Mouse (Mus musculus) adrenal gland, postnatal 25 days (tissue): ENCODE measurements around the gene Atp2b1. TPM values are rescaled to one million over a fixed set of nuclear protein-coding genes. Genes with fewer than 3 reads are reported as not detected.

ENCODE experiments used
- DNase-seq: peaks from one replicate; pipeline ENCODE4 v3.0.0; 2021; ENCODE audit warnings: mixed read lengths
- total RNA-seq: library from RNA; stranded (reverse); gene quantifications from 2 replicates; pipeline ENCODE4 v1.2.3, GENCODE M21; 2021

Atp2b1 gene
- total RNA-seq, 1 experiment from 2014 or later: 54.6 TPM

DNA sequence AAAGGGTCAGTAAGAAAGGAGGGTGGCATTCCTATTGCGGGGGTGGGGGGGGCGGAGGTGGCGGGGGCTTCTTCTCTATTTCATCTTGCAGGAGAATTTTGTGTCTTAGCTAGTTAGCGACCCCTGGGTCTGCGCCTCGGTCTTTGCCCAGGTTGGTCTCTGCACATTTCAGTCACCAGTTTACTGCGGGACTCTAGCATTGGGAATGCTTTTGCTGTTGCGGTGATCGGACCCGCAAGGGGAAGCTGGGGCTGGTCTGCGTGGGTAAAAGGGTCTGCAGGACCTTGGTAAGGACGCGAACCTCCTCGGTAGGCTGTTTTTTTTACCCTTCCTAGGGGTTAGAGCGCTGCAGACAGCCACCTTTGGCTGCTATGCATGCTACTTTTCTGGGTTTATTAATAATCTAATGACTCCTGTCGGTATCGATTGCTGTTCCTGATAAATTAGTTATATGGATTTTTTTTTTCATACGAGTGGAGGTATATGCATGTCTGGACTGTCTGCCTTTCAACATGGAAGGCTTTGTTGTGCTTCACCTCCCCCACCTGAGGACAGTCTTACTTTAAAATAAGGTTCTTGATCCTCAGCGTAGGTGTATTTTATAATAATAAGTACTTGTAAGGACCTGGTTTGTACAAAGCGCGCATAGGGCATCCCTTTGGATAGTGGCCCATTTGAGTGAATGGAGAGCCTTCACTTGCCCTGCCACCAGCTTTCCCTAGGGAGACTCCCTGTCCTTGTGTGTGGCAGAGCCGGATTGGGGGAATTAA is 2.0 kb downstream of the Atp2b1 start:
- DNase-seq: no peak

DNA sequence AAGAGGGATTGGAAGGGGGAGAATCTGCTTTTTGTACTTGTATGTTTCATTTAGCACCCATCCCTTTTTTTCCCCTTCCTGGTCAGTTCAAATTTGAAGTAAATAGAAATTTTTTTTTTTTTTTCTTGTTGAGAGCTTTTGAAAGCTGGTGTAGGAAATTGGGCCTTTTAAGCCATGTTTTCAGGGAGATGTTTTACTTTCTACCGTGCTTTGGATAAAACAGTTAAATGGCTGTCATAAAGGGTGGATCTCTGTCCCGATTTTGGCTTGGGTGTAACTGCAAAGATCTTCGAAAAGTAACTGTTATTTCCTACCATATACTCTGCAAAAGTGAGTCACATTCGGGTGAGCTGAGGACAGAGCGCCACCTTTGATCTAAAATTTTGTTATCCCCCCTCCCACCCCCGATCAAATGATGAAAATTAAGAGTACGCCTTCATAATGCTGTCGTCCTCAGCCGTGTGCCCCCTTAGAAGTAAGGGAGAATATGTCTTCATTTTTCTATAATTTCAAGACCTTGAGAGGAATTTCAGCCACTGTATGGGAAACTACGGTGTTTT is 2.7 kb downstream of the Atp2b1 start:
- DNase-seq: no peak

DNA sequence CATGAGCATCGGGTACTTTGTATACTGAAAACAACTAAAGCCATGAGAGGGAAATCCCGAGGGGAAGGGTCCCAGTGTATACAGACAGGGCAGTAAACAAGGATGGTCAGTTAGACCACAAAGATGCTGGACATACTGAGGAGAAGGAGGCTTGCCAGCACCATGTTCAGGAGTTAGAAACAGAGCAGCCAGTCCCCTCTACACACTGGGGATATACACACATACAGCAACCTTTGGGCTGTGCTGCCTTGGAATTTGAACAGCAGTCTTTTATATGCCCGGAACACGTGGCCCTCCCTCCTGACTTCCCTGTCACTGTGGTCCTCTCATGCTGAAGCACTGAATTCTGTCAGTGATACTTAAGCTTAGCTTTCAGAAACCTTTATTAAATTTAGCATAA is 10.9 kb downstream of the Atp2b1 start:
- no peak for DNase-seq

DNA sequence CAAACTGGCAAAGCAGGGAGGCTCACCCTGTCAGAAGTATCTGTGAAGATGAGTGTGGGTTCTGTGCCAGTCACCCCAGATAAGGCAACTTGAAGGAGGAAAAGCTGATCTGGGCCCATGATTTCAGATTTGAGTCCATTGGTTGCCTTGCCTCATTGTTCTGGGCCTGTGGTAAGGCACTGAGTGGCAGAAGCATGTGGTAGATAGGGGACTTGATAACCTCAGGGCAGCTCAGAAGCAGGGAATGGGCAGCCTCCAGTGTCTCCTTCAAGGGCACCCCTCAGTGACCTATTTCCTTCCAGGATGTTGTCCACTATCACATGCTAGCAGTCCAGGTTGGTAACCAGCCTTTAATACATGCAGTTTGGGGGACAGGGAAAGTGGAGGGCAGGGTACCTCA is 12.8 kb downstream of the Atp2b1 start:
- no peak for DNase-seq

DNA sequence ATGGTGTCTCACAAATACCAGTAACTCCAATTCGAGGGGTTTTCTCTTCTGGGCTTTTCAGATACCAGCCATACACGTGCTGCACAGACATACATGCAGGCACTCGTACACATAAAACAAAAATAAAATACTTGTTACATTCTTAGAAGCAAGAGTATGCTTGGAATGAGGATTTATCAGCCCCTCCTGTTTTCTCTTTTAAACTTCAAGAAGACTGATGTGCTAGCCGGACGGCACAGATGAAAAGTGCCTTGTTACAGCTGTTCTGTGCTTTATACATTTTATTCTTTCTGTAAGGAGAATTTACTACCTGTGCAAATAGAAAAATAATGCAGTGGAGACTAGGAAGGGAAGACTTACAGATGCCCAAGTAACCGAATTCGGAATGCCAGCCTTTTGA is 15.2 kb downstream of the Atp2b1 start:
- DNase-seq: no peak

DNA sequence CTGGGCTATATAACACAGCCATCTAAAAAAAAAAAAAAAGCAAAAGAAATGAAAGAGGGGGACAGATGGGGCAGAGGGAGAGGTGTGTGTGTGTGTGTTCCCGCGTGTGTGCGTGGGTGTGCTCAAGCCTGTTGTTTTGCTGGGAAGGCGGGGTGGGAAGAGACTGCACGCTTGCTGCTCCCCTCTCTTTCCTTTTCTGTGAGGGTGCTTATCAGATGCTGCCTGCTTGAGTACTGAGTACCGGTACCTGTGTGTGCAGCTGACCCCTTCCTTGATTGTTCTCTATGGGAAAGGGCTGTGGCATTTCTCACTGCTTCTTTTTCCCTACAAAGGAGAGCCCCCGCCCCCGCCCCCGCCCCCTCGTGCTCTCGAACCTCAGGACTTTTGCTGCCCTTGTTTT is 15.9 kb downstream of the Atp2b1 start:
- no peak for DNase-seq

DNA sequence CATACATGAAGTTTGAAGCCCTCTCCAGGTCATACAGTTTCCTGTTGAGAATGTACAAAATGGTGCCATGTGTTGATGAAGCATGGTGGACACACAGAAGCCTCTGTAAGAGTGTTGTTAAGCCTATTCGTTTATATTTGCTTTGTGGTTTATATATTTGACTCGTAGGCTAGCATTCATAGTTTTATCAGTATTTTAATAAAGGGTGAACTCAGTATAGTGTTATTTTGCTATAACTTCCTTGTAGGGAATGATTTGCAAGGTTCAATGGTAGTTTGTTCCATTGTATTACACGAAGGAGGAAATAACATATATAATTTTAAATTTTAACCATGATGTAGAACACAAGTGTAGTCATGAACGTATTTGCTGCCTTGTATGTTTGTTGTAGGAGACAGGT is 25.9 kb downstream of the Atp2b1 start:
- no peak for DNase-seq

DNA sequence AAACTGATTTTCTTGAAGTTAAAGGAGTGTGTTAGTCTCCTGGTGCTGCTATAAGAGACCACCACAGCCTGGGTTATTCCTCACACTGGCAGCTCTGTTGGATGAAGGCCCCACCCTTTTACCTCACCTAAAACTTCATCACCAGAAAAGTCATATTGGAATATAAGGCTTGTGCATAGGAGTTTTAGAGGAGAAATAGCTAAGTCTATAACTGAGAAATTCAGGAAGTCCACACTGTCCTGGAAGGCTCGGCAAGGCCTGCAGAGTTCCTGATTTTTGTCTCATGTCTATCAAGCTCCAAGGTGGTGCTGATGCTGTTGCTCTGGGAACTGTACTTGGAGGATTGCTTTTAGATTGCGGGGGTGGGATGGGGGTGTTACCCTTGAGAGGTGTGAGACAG is 26.6 kb downstream of the Atp2b1 start:
- no peak for DNase-seq

DNA sequence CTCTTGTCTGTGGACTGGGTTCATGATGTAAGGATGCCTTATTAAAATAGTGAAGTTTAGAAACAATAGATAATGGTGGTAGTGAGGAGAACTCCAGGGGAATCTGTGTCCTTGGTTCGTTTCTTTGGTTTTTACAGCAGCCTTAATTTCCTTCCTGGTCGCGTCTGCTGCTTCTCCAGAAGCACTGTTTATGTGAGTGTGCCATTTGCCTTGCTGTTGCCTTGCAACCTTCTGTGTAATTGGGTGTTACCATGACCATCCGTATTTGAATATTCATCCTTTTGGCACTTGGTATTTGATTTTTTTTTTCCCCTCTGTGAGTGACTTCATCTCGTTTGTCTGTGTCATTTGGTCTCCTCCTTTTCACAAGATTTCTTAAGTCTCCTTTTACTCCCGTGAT is 27.8 kb downstream of the Atp2b1 start:
- no peak for DNase-seq

DNA sequence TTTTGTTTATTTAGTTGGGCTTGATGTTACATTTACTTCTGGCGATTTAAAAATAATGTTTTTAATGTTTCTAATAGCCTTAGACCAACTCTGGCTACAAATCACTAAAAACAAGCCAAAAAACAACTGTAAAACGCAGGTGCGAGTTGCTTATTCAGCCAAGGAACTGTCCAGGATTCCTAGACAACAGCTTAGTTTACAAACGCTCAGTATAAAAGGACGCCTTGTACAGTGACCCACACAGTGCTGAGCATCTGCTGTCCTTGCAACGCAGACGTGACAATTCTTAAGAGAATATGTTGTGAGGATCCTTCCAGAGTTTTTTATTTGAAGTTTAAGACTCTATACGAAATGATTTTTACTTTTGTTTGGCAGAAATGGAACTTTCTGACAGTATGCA is 28.8 kb downstream of the Atp2b1 start:
- DNase-seq: no peak

DNA sequence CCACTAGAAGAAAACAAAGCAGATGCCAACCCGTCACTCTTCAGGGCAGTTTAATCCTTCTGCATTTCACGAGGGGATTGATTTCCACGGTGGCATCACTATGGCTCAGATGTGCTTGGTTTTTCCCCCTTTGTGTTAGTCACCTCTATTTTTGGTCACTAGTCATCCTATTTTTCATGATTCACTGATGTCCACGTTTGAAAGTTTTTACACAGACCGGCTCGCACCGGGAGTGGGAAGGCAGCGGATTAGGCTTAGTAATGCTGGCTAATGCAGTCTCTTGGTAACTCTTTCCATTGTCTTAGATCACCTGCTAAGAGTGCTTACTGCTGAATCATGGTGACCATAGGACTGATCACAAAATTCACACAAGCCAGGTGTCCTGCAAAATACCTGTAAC is 29.7 kb downstream of the Atp2b1 start:
- DNase-seq: no peak

DNA sequence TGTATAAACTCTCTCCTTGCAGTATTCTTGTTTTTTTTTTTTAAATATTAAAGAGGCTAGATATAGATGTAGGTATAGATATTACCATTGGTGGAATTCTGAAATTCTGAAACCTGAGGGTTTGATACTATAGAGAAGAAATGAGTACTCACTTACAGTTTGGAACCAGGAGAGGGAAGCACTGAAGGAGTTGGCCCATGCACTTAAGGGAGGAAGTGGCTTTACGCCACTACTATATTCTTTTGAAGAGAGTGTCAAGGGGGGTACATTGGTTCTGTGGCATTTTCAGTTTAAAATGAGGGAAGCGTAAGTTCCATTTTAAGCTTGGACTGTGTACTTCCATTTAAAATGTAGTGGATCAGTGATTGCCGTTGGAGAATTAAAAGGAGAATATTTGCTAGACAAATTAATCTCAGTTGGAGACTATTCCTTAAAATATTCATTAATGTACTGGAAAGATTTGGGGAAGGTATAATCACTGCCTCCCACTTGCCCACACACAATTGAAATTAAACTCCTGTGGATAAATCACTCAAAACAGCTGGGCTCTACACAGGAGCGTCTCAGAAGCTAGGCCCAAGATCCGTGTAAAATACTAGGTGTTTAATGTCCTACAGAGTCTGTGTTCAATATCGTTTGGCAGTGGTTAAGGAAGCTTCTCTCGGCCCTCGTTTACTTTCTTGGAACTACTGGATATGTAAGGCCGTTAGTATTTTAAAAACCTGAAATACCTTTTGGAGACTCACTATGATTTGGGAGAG is 32.0 kb downstream of the Atp2b1 start:
- no peak for DNase-seq

DNA sequence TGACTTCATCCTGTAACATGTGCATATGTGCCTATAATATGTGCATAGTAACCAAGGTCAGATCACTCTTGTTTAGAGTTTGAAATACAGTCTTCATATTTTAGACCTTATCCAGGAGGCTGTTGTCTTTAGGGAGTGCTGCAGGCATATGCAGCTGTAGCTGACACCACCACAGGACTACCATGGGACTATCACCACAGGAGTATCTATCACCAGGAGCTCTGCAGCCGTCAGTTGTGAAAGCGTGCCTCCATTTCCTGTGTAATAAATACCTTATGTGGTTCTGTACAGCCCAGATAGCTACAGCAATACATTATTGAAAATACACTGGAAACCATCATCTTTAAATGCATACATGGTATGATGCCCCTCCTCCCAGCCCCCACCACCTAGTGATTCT is 33.0 kb downstream of the Atp2b1 start:
- DNase-seq: no peak

DNA sequence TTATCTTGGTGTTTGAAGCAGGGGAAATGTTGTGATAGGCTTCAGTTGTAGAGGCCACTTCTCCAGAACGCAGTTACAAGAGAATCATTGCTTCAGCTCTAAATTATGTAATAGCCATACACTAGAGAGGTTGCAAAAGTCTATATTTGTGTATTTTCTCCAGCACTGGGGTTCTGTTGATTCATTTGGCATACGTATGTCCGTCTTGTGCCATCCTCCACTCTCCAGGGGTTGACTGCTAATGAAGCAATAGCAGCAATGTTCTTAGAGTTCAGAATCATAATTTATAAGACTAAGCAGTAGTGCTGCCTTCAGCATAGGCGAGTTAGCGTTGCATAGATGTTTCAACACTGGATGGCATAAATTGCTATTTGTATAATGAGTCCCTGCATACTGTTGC is 33.9 kb downstream of the Atp2b1 start:
- no peak for DNase-seq

DNA sequence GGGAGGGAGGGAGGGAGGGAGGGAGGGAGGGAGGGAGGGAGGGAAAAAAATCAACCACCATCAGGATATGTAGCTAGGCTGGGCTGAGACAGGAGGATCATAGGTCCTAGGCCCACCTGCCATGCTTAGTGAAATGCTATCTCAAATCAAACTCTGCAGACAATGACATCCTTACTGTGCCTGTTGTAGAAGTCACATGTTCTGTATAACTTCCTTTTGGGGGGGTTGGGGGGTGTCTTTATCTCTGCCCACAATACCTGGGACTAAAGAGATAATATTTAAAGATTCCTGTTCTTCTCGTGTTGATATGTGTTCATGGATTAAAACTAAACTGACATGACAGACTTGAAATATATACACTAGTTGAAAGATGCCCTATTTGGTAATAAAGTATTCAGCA is 35.5 kb downstream of the Atp2b1 start:
- no peak for DNase-seq

DNA sequence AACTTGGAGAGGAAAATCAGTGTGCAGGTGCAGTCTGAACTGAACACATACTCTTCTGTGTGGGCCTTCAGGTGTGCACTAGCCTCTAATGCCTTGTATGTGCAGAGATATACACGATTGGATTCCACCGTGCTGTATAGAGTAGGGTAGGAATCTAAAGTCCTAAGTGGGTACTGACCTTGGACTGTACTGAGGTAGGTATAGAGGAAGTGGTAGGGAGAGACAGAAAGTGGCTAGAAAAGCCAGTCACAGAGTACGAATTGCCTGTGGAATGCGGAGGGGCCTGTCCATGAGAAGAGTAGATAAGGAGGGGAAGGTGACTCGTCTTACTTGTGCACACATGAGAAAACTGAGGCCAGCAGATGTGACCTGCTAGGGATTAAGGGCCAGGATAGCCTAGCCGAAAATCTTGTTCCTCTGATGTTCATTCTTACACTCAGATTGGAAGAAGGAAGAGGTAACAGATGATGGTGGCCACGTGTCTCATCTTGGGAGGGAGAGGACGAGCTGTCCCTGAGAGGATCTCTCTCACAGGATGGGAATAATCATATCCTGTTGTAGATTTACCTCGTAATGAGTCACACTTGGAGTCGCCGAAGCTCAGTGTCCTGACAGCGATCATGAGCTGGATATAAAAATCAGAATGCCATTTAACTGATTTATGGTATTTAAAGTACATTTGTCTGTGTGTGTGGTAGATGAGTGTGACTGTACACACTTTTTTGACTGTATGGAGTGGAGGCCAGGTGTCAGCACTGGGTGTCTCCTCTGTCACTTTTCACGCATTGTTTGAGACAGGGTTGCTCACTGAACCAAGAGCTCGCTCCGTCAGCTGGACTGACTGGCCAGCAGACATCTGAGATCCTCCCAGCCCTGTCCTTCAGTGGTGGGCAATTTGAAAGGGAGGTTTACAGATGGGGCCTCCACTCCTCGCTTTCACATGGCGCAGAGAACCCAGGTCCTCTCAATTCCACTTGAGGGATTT is 37.4 kb downstream of the Atp2b1 start:
- DNase-seq: no peak

DNA sequence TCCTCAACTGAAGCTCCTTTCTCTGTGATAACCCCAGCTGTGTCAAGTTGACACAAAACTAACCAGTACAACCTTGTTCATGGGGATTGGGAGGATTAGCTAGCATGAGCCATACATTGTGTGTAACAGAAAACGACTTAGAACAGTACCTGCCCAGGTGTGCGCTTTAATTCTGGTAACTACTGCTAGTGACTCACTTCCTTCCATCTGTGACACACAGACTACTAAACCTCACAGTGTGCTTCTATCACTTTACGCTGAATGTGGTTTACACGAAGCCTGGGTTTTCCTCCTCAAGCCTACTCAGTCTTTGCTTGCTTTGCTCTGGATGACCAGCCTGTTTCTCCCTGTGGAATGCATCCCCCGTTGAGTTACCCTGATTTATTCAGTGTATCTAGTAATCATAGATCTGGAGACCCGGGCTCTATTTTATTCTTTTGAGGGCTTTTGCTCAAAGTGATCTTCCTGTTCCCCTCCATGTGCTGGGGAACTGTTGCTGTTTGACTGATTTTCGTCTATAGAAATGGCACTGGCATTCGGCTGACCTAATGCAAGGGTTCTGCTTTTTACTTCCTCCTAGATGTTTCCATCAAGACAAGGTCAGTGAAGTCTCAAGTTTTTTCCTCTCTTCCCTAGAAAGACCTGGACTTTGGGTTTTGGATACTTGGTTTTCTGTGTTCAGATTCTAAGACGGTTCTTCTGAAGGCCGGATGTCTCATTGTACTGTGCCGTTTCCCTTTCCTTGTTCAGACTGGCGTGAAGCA is 40.2 kb downstream of the Atp2b1 start:
- DNase-seq: no peak

DNA sequence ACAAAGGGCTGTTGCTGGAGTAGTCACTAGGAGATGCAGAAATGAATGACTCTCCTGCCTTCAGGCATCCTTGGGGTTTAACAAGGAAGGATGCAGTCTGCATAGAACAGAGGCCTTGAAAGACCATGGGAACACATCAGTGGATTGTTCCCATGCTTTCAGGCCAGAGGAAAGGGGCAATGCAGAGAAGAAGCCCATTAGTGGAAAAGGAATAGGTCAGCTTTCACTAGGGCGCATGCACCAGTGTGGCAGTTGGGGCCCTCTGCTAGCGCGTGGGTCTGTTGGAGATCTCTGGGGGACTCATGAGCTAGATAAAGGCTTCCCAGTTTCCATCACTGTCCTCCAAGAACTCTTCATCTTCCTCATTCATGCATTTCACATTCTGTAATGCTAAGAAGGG is 41.9 kb downstream of the Atp2b1 start:
- no peak for DNase-seq

DNA sequence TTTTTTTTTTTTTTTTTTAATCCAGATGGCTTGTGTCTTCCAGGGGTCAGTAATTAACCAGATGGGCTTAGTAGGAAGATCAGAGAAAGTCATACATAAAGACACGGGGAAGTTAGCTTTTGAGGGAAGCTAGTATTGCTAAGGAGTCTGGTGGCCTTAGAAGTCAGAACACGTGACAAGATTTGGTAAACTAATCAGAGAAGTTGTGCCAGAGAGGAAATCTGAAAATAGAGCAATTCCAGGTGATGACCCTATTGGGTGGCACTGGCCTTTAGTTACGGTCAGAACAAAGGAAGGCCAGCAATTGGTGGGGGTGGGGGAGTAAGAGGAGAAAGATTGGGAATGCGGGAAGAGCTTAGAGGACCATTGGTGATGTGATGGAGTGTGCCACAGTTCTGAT is 44.5 kb downstream of the Atp2b1 start:
- DNase-seq: no peak

DNA sequence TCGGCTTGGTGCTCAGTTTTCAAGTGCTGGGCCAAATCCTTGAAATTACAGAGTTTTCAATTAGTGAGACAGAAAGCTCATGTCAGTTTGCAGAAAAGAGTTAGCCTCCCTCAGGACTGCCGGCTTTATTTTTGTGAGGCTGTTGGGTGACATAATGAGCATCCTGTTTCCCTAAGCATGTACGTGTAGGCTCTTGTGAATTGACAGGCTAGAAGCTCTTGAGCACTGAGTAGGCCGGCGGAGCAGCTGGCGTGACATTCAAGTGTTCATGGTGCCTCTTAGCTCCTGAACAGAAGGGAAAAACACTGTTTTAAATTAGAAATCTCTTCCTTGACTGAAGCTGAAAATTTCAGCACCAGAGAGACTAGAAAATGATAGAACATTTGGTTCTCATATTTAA is 45.2 kb downstream of the Atp2b1 start:
- no peak for DNase-seq

DNA sequence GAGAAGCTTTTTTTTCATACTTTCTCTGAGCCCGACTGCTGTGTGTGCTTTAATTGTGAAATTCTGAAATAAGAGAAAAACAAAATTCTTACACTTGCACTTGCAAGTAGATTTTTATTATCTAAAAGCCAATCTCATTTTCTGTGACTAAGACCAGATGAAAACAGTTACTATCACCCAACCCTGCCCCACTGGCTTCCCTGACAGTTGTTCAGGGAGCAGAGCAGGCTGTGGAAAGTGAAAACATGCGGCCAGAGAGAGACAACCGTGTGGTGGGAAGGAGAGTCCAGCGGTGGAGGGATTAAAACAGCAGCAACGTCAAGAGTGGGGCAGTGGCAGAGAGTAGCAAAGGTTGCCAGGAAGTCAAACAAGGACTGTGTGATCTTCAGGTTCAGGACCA is 46.7 kb downstream of the Atp2b1 start:
- no peak for DNase-seq

DNA sequence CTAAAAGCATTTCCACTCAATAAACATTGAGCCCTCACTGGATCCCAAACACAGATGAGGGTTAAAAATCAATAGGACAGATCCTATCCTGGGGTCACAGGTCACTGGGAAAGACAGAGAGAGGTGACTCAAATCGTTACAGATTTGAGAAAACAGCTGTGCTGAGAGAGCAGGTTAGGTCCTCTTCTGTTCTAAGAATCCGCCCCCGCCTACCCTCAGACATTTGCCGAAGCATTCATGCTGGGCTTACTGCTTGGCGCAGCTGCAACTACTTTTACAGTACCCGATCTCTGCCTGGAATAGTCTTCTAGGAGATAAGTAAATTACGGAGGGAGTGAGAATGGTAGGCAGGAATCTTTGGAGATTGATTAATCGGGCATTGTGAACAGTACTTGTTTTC is 47.9 kb downstream of the Atp2b1 start:
- DNase-seq: no peak
